Mouse (Mus musculus): ENCODE results near the gene Olfr1151. TPM values are rescaled to one million over a fixed set of nuclear protein-coding genes. Genes with fewer than 3 reads are reported as not detected.

Olfr1151 gene
- total and polyA plus RNA-seq, 2 experiments from 2014 or later = not detected

- ATAC-seq (ENCODE audit: low FRiP score) = no peak
- Histone ChIP-seq H3K36me3 (ENCODE audit: insufficient read depth, low read length) (no peaks in the 10 kb centered on the region), H3K4me1 (ENCODE audit: insufficient read depth, low read length) (no peaks in the 10 kb centered on the region), H3K27ac (ENCODE audit: low read depth, low read length) (no peak within 1 kb of the TSS), H3K4me2 (ENCODE audit: low read depth, low read length, poor library complexity, severe bottlenecking) (no peak within 1 kb of the TSS), H3K27me3 (ENCODE audit: insufficient read depth, low read length) (no peaks in the 10 kb centered on the region), H3K9ac (replicated peaks; ENCODE audit: low read length, poor library complexity, severe bottlenecking) (no peak within 1 kb of the TSS), H3K9me3 (ENCODE audit: low read length) (no peaks in the 10 kb centered on the region), H3K4me3 (ENCODE audit: low read depth, low read length) (no peak within 1 kb of the TSS)
- no peak for TF ChIP-seq CTCF (IDR thresholded peaks at IDR 0.05)
- DNase-seq (ENCODE audit: low spot score) = no peak
- WGBS = 93% methylated on average over 1 of the region's 1 CpGs
These were observed 49.4 kb downstream of the Olfr1151 start, which contains the start of gene Olfr1154 for GRCm38 (mm10) chr2:87905066-87905465. Olfr1154 (minus strand) TSS chr2:87905166.

Other genes with a start within 250 kb of the Olfr1151 start
- not detected in 2 replicates for gene Olfr1130, start 249.7 kb upstream of the Olfr1151 start, total RNA-seq (2014; rRNA removed)
- not detected in 2 replicates for gene Olfr1130, start 249.7 kb upstream of the Olfr1151 start, polyA plus RNA-seq (2015; fragmentation: Nextera tagmentation; extraction: Ambion mirVana)
- gene Olfr1131, start 228.8 kb upstream of the Olfr1151 start, total RNA-seq (2014; rRNA removed) = 0.38 TPM in 1 of 2 replicates, not detected in the other
- gene Olfr1131, start 228.8 kb upstream of the Olfr1151 start, polyA plus RNA-seq (2015; fragmentation: Nextera tagmentation; extraction: Ambion mirVana) = not detected in 2 replicates
- not detected in 2 replicates for gene Olfr1132, start 218.3 kb upstream of the Olfr1151 start, total RNA-seq (2014; rRNA removed)
- not detected in 2 replicates for gene Olfr1132, start 218.3 kb upstream of the Olfr1151 start, polyA plus RNA-seq (2015; fragmentation: Nextera tagmentation; extraction: Ambion mirVana)
- not detected in 2 replicates for gene Olfr1133, start 208.5 kb upstream of the Olfr1151 start, total RNA-seq (2014; rRNA removed)
- not detected in 2 replicates for gene Olfr1133, start 208.5 kb upstream of the Olfr1151 start, polyA plus RNA-seq (2015; fragmentation: Nextera tagmentation; extraction: Ambion mirVana)
- gene Olfr1134, start 197.4 kb upstream of the Olfr1151 start, total RNA-seq (2014; rRNA removed) = not detected in 2 replicates
- gene Olfr1134, start 197.4 kb upstream of the Olfr1151 start, polyA plus RNA-seq (2015; fragmentation: Nextera tagmentation; extraction: Ambion mirVana) = not detected in 2 replicates
- gene Olfr1135, start 182.2 kb upstream of the Olfr1151 start, total RNA-seq (2014; rRNA removed) = not detected in 2 replicates
- not detected in 2 replicates for gene Olfr1135, start 182.2 kb upstream of the Olfr1151 start, polyA plus RNA-seq (2015; fragmentation: Nextera tagmentation; extraction: Ambion mirVana)
- gene Olfr1136, start 161.9 kb upstream of the Olfr1151 start, total RNA-seq (2014; rRNA removed) = not detected in 2 replicates
- gene Olfr1136, start 161.9 kb upstream of the Olfr1151 start, polyA plus RNA-seq (2015; fragmentation: Nextera tagmentation; extraction: Ambion mirVana) = not detected in 2 replicates
- gene Olfr1137, start 142.7 kb upstream of the Olfr1151 start, total RNA-seq (2014; rRNA removed) = not detected in 2 replicates
- gene Olfr1137, start 142.7 kb upstream of the Olfr1151 start, polyA plus RNA-seq (2015; fragmentation: Nextera tagmentation; extraction: Ambion mirVana) = not detected in 2 replicates
- gene Olfr1138, start 115.9 kb upstream of the Olfr1151 start, total RNA-seq (2014; rRNA removed) = not detected in 2 replicates
- gene Olfr1138, start 115.9 kb upstream of the Olfr1151 start, polyA plus RNA-seq (2015; fragmentation: Nextera tagmentation; extraction: Ambion mirVana) = not detected in 2 replicates
- gene Olfr1140, start 112.1 kb upstream of the Olfr1151 start, total RNA-seq (2014; rRNA removed) = not detected in 2 replicates
- gene Olfr1140, start 112.1 kb upstream of the Olfr1151 start, polyA plus RNA-seq (2015; fragmentation: Nextera tagmentation; extraction: Ambion mirVana) = 0.16 TPM in 1 of 2 replicates, not detected in the other
- not detected in 2 replicates for gene Olfr1141, start 101.9 kb upstream of the Olfr1151 start, total RNA-seq (2014; rRNA removed)
- not detected in 2 replicates for gene Olfr1141, start 101.9 kb upstream of the Olfr1151 start, polyA plus RNA-seq (2015; fragmentation: Nextera tagmentation; extraction: Ambion mirVana)
- not detected in 2 replicates for gene Olfr152, start 76.4 kb upstream of the Olfr1151 start, total RNA-seq (2014; rRNA removed)
- not detected in 2 replicates for gene Olfr152, start 76.4 kb upstream of the Olfr1151 start, polyA plus RNA-seq (2015; fragmentation: Nextera tagmentation; extraction: Ambion mirVana)
- gene Olfr1143, start 55.3 kb upstream of the Olfr1151 start, total RNA-seq (2014; rRNA removed) = not detected in 2 replicates
- not detected in 2 replicates for gene Olfr1143, start 55.3 kb upstream of the Olfr1151 start, polyA plus RNA-seq (2015; fragmentation: Nextera tagmentation; extraction: Ambion mirVana)
- not detected in 2 replicates for gene Olfr1145, start 46.0 kb upstream of the Olfr1151 start, total RNA-seq (2014; rRNA removed)
- gene Olfr1145, start 46.0 kb upstream of the Olfr1151 start, polyA plus RNA-seq (2015; fragmentation: Nextera tagmentation; extraction: Ambion mirVana) = not detected in 2 replicates
- gene Olfr1148, start 25.3 kb upstream of the Olfr1151 start, total RNA-seq (2014; rRNA removed) = not detected in 2 replicates
- gene Olfr1148, start 25.3 kb upstream of the Olfr1151 start, polyA plus RNA-seq (2015; fragmentation: Nextera tagmentation; extraction: Ambion mirVana) = not detected in 2 replicates
- not detected in 2 replicates for gene Olfr1150-ps1, start 11.9 kb upstream of the Olfr1151 start, total RNA-seq (2014; rRNA removed)
- not detected in 2 replicates for gene Olfr1150-ps1, start 11.9 kb upstream of the Olfr1151 start, polyA plus RNA-seq (2015; fragmentation: Nextera tagmentation; extraction: Ambion mirVana)
- gene Olfr1152, start 10.6 kb downstream of the Olfr1151 start, total RNA-seq (2014; rRNA removed) = under 0.01 TPM in 1 of 2 replicates, not detected in the other
- not detected in 2 replicates for gene Olfr1152, start 10.6 kb downstream of the Olfr1151 start, polyA plus RNA-seq (2015; fragmentation: Nextera tagmentation; extraction: Ambion mirVana)
- not detected in 2 replicates for gene Olfr1153, start 39.1 kb downstream of the Olfr1151 start, total RNA-seq (2014; rRNA removed)
- gene Olfr1153, start 39.1 kb downstream of the Olfr1151 start, polyA plus RNA-seq (2015; fragmentation: Nextera tagmentation; extraction: Ambion mirVana) = not detected in 2 replicates
- not detected in 2 replicates for gene Olfr1154, start 49.3 kb downstream of the Olfr1151 start, total RNA-seq (2014; rRNA removed)
- gene Olfr1154, start 49.3 kb downstream of the Olfr1151 start, polyA plus RNA-seq (2015; fragmentation: Nextera tagmentation; extraction: Ambion mirVana) = not detected in 2 replicates
- gene Olfr1155, start 89.3 kb downstream of the Olfr1151 start, total RNA-seq (2014; rRNA removed) = not detected in 2 replicates
- gene Olfr1155, start 89.3 kb downstream of the Olfr1151 start, polyA plus RNA-seq (2015; fragmentation: Nextera tagmentation; extraction: Ambion mirVana) = not detected in 2 replicates
- gene Olfr1156, start 97.2 kb downstream of the Olfr1151 start, total RNA-seq (2014; rRNA removed) = not detected in 2 replicates
- gene Olfr1156, start 97.2 kb downstream of the Olfr1151 start, polyA plus RNA-seq (2015; fragmentation: Nextera tagmentation; extraction: Ambion mirVana) = not detected in 2 replicates
- not detected in 2 replicates for gene Olfr1157, start 112.4 kb downstream of the Olfr1151 start, total RNA-seq (2014; rRNA removed)
- gene Olfr1157, start 112.4 kb downstream of the Olfr1151 start, polyA plus RNA-seq (2015; fragmentation: Nextera tagmentation; extraction: Ambion mirVana) = not detected in 2 replicates
- not detected in 2 replicates for gene Olfr74, start 118.8 kb downstream of the Olfr1151 start, total RNA-seq (2014; rRNA removed)
- not detected in 2 replicates for gene Olfr74, start 118.8 kb downstream of the Olfr1151 start, polyA plus RNA-seq (2015; fragmentation: Nextera tagmentation; extraction: Ambion mirVana)
- not detected in 2 replicates for gene Olfr1158, start 134.3 kb downstream of the Olfr1151 start, total RNA-seq (2014; rRNA removed)
- gene Olfr1158, start 134.3 kb downstream of the Olfr1151 start, polyA plus RNA-seq (2015; fragmentation: Nextera tagmentation; extraction: Ambion mirVana) = not detected in 2 replicates
- gene Olfr1160, start 152.4 kb downstream of the Olfr1151 start, total RNA-seq (2014; rRNA removed) = not detected in 2 replicates
- not detected in 2 replicates for gene Olfr1160, start 152.4 kb downstream of the Olfr1151 start, polyA plus RNA-seq (2015; fragmentation: Nextera tagmentation; extraction: Ambion mirVana)
- gene Olfr1161, start 166.9 kb downstream of the Olfr1151 start, total RNA-seq (2014; rRNA removed) = not detected in 2 replicates
- not detected in 2 replicates for gene Olfr1161, start 166.9 kb downstream of the Olfr1151 start, polyA plus RNA-seq (2015; fragmentation: Nextera tagmentation; extraction: Ambion mirVana)
- gene Olfr73, start 181.8 kb downstream of the Olfr1151 start, total RNA-seq (2014; rRNA removed) = not detected in 2 replicates
- not detected in 2 replicates for gene Olfr73, start 181.8 kb downstream of the Olfr1151 start, polyA plus RNA-seq (2015; fragmentation: Nextera tagmentation; extraction: Ambion mirVana)
- gene Olfr1162, start 195.3 kb downstream of the Olfr1151 start, total RNA-seq (2014; rRNA removed) = not detected in 2 replicates
- gene Olfr1162, start 195.3 kb downstream of the Olfr1151 start, polyA plus RNA-seq (2015; fragmentation: Nextera tagmentation; extraction: Ambion mirVana) = not detected in 2 replicates
- not detected in 2 replicates for gene Olfr1163, start 216.0 kb downstream of the Olfr1151 start, total RNA-seq (2014; rRNA removed)
- gene Olfr1163, start 216.0 kb downstream of the Olfr1151 start, polyA plus RNA-seq (2015; fragmentation: Nextera tagmentation; extraction: Ambion mirVana) = not detected in 2 replicates
- gene Olfr1164, start 238.1 kb downstream of the Olfr1151 start, total RNA-seq (2014; rRNA removed) = not detected in 2 replicates
- gene Olfr1164, start 238.1 kb downstream of the Olfr1151 start, polyA plus RNA-seq (2015; fragmentation: Nextera tagmentation; extraction: Ambion mirVana) = not detected in 2 replicates

Data from midbrain, postnatal 0 days (tissue).